Mouse (Mus musculus): ENCODE measurements at regions not wholly inside any gene's neighbourhood (a gene's known extent, or its start where the extent isn't known, plus 50 kb on each side); places are given as distances from the start of the nearest gene placed in this dataset.

GRCm38 (mm10) chr3:34903106-34903505 is 252.9 kb downstream of the Sox2 start:
- TF ChIP-seq EP300 (IDR thresholded peaks at IDR 0.05; ENCODE audit: low read depth) (no peak), CTCF (IDR thresholded peaks at IDR 0.05; ENCODE audit: low read depth) (no peak)
- DNase-seq (ENCODE audit: low read depth in 3 of 3, low spot score in 3 of 3) (no peak), ATAC-seq (ENCODE audit: insufficient read depth) (no peak)
- Histone ChIP-seq H3K4me3 (ENCODE audit: insufficient read depth in 1 of 2, low read depth in 2 of 2, low read length in 2 of 2) (no peak overlapping the region), H3K9ac (replicated peaks) (no peak overlapping the region), H3K36me3 (replicated peaks; ENCODE audit: control insufficient read depth, insufficient read depth, low read depth) (no peaks in the 10 kb centered on the region), H3K9me3 (ENCODE audit: control insufficient read depth, low read length) (no peaks in the 10 kb centered on the region), H3K27ac (no peak overlapping the region), H3K4me2 (ENCODE audit: low read depth) (no peak overlapping the region), H3K4me1 (replicated peaks; ENCODE audit: control insufficient read depth in 2 of 2, insufficient read depth in 2 of 2, low read length in 1 of 2) (no peaks in the 10 kb centered on the region), H3K27me3 (ENCODE audit: control insufficient read depth, insufficient read depth, low read length) (no peaks in the 10 kb centered on the region)
- 55% methylated on average over 8 of the region's 8 CpGs for WGBS (ENCODE audit: insufficient replicate concordance)

- no peak for DNase-seq (ENCODE audit: low read depth in 3 of 3, low spot score in 3 of 3)
- H3K4me3 ChIP-seq (ENCODE audit: insufficient read depth in 1 of 2, low read depth in 2 of 2, low read length in 2 of 2), result no peak overlapping the region
- 47% methylated on average over 5 of the region's 5 CpGs for WGBS (ENCODE audit: insufficient replicate concordance)
- H3K9me3 ChIP-seq (ENCODE audit: control insufficient read depth, low read length), result no peaks in the 10 kb centered on the region
- H3K27me3 ChIP-seq (ENCODE audit: control insufficient read depth, insufficient read depth, low read length), result no peaks in the 10 kb centered on the region
- no peaks in the 10 kb centered on the region for H3K4me1 ChIP-seq (replicated peaks; ENCODE audit: control insufficient read depth in 2 of 2, insufficient read depth in 2 of 2, low read length in 1 of 2)
- TF ChIP-seq EP300 (IDR thresholded peaks at IDR 0.05; ENCODE audit: low read depth) (no peak), CTCF (IDR thresholded peaks at IDR 0.05; ENCODE audit: low read depth) (no peak)
- H3K36me3 ChIP-seq (replicated peaks; ENCODE audit: control insufficient read depth, insufficient read depth, low read depth), result no peaks in the 10 kb centered on the region
- no peak overlapping the region for H3K27ac ChIP-seq
- H3K9ac ChIP-seq (replicated peaks), result no peak overlapping the region
- H3K4me2 ChIP-seq (ENCODE audit: low read depth), result no peak overlapping the region
- no peak for ATAC-seq (ENCODE audit: insufficient read depth)
Measured at GRCm38 (mm10) chr3:34908489-34908888, 258.3 kb downstream of the Sox2 start.

- Histone ChIP-seq H3K36me3 (replicated peaks; ENCODE audit: control insufficient read depth, insufficient read depth, low read depth) (no peaks in the 10 kb centered on the region), H3K9ac (replicated peaks) (no peak overlapping the region), H3K27ac (no peak overlapping the region), H3K27me3 (ENCODE audit: control insufficient read depth, insufficient read depth, low read length) (no peaks in the 10 kb centered on the region), H3K4me1 (replicated peaks; ENCODE audit: control insufficient read depth in 2 of 2, insufficient read depth in 2 of 2, low read length in 1 of 2) (no peaks in the 10 kb centered on the region), H3K4me3 (ENCODE audit: insufficient read depth in 1 of 2, low read depth in 2 of 2, low read length in 2 of 2) (no peak overlapping the region), H3K9me3 (ENCODE audit: control insufficient read depth, low read length) (no peaks in the 10 kb centered on the region), H3K4me2 (ENCODE audit: low read depth) (no peak overlapping the region)
- TF ChIP-seq EP300 (IDR thresholded peaks at IDR 0.05; ENCODE audit: low read depth), result no peak
- no peak for TF ChIP-seq CTCF (IDR thresholded peaks at IDR 0.05; ENCODE audit: low read depth)
- ATAC-seq (ENCODE audit: insufficient read depth), result no peak
- whole genome bisulfite sequencing (ENCODE audit: insufficient replicate concordance), result 60% methylated on average over 3 of the region's 3 CpGs
- no peak for DNase-seq (ENCODE audit: low read depth in 3 of 3, low spot score in 3 of 3)
Measured at GRCm38 (mm10) chr3:34909350-34909749, 259.1 kb downstream of the Sox2 start.

GRCm38 (mm10) chr3:34918326-34918932 is 268.2 kb downstream of the Sox2 start:
- Histone ChIP-seq H3K9ac (replicated peaks) (no peak overlapping the region), H3K4me2 (ENCODE audit: low read depth) (no peak overlapping the region), H3K27me3 (ENCODE audit: control insufficient read depth, insufficient read depth, low read length) (no peaks in the 10 kb centered on the region), H3K4me1 (replicated peaks; ENCODE audit: control insufficient read depth in 2 of 2, insufficient read depth in 2 of 2, low read length in 1 of 2) (no peaks in the 10 kb centered on the region), H3K27ac (no peak overlapping the region), H3K4me3 (ENCODE audit: insufficient read depth in 1 of 2, low read depth in 2 of 2, low read length in 2 of 2) (no peak overlapping the region), H3K9me3 (ENCODE audit: control insufficient read depth, low read length) (no peaks in the 10 kb centered on the region), H3K36me3 (replicated peaks; ENCODE audit: control insufficient read depth, insufficient read depth, low read depth) (no peaks in the 10 kb centered on the region)
- ATAC-seq (ENCODE audit: insufficient read depth) (no peak), DNase-seq (ENCODE audit: low read depth in 3 of 3, low spot score in 3 of 3) (no peak)
- 42% methylated on average over 6 of the region's 6 CpGs for WGBS (ENCODE audit: insufficient replicate concordance)
- TF ChIP-seq EP300 (IDR thresholded peaks at IDR 0.05; ENCODE audit: low read depth) (no peak), CTCF (IDR thresholded peaks at IDR 0.05; ENCODE audit: low read depth) (no peak)

- Histone ChIP-seq H3K9ac (replicated peaks) (no peak overlapping the region), H3K4me3 (ENCODE audit: insufficient read depth in 1 of 2, low read depth in 2 of 2, low read length in 2 of 2) (no peak overlapping the region), H3K27me3 (ENCODE audit: control insufficient read depth, insufficient read depth, low read length) (no peaks in the 10 kb centered on the region), H3K9me3 (ENCODE audit: control insufficient read depth, low read length) (no peaks in the 10 kb centered on the region), H3K4me2 (ENCODE audit: low read depth) (no peak overlapping the region), H3K27ac (no peak overlapping the region), H3K4me1 (replicated peaks; ENCODE audit: control insufficient read depth in 2 of 2, insufficient read depth in 2 of 2, low read length in 1 of 2) (no peaks in the 10 kb centered on the region), H3K36me3 (replicated peaks; ENCODE audit: control insufficient read depth, insufficient read depth, low read depth) (no peaks in the 10 kb centered on the region)
- no peak for DNase-seq (ENCODE audit: low read depth in 3 of 3, low spot score in 3 of 3)
- 70% methylated on average over 5 of the region's 5 CpGs for WGBS (ENCODE audit: insufficient replicate concordance)
- no peak for ATAC-seq (ENCODE audit: insufficient read depth)
- no peak for TF ChIP-seq EP300 (IDR thresholded peaks at IDR 0.05; ENCODE audit: low read depth)
- no peak for TF ChIP-seq CTCF (IDR thresholded peaks at IDR 0.05; ENCODE audit: low read depth)
Measured at GRCm38 (mm10) chr3:34920497-34920896, 270.3 kb downstream of the Sox2 start.

All from liver, embryonic 14.5 days (tissue).